Mouse (Mus musculus) neural tube, embryonic 12.5 days (tissue): ENCODE data around the gene Nrxn1. TPM values are rescaled to one million over a fixed set of nuclear protein-coding genes. Genes with fewer than 3 reads are reported as not detected.

Source experiments
- ATAC-seq: fragments of 200-750 bp; cut with Nextera tagmentation; 2 replicates; pipeline ENCODE4 v1.8.0; 2017; ENCODE audit warnings: low read depth, mild to moderate bottlenecking, moderate TSS enrichment, moderate library complexity; ENCODE audit not compliant: low FRiP score
- H3K27ac ChIP-seq: fragments of 300-500 bp; sonication (generic); 2 replicates; pipeline ENCODE4 v1.5.1; 2016
- H3K27me3 ChIP-seq: fragments of 300-500 bp; sonication (generic); replicated peaks from 2 replicates; pipeline ENCODE4 v1.6.1; 2016; ENCODE audit warnings: mild to moderate bottlenecking
- H3K36me3 ChIP-seq: fragments of 300-500 bp; sonication (generic); 2 replicates; pipeline ENCODE4 v1.6.1; 2016; ENCODE audit warnings: mild to moderate bottlenecking
- H3K4me1 ChIP-seq: fragments of 300-500 bp; sonication (generic); 2 replicates; pipeline ENCODE4 v1.6.1; 2016
- H3K4me2 ChIP-seq: fragments of 300-500 bp; sonication (generic); replicated peaks from 2 replicates; pipeline ENCODE4 v1.6.1; 2016; ENCODE audit warnings: mild to moderate bottlenecking
- H3K4me3 ChIP-seq: fragments of 300-500 bp; sonication (generic); 2 replicates; pipeline ENCODE4 v1.5.1; 2016
- H3K9ac ChIP-seq: fragments of 300-500 bp; sonication (generic); 2 replicates; pipeline ENCODE4 v1.6.1; 2016; ENCODE audit warnings: mild to moderate bottlenecking
- H3K9me3 ChIP-seq: fragments of 300-500 bp; sonication (generic); 2 replicates; pipeline ENCODE4 v1.6.1; 2016; ENCODE audit warnings: mild to moderate bottlenecking
- WGBS: fragments of 180-500 bp; shearing (Covaris S2); methylation state at CpG from one replicate; pipeline ENCODE4 v1.1.7; 2016; 5-methylcytosine and 5-hydroxymethylcytosine counted together
- microRNA-seq: library from miRNA; unstranded; fragments of <30 nt; microRNA quantifications from one replicate; pipeline ENCODE4, GENCODE M21; 2017
- polyA plus RNA-seq: library from polyadenylated mRNA; unstranded; fragments of >200 nt; fragmentation: Nextera tagmentation; extraction: Ambion mirVana; gene quantifications from 2 replicates; pipeline ENCODE4 v1.2.1, GENCODE M21; 2016

The Nrxn1 gene
- polyA plus RNA-seq, 1 experiment from 2014 or later: 62.1 TPM

DNA sequence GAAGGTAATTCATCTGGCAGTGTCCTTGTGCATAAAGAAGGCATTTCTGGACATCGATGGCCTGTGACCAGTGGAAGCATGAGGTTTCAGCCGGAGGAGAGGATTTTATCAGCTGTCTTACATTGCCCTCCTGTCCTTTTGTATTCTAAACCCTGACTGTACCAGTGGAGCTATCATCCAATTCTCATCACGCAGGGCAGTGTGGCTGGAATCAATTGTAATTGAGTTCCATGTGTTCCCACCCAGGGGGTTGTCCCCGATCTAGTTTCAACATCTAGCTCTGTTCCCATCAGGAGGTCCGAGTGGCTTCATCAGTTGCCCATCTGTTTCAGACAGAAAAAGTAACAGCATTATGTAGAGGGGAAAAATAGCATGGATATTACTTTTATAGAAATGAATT lies 1038.6 kb downstream of the Nrxn1 start:
- H3K4me2 ChIP-seq: no peak overlapping the region

DNA sequence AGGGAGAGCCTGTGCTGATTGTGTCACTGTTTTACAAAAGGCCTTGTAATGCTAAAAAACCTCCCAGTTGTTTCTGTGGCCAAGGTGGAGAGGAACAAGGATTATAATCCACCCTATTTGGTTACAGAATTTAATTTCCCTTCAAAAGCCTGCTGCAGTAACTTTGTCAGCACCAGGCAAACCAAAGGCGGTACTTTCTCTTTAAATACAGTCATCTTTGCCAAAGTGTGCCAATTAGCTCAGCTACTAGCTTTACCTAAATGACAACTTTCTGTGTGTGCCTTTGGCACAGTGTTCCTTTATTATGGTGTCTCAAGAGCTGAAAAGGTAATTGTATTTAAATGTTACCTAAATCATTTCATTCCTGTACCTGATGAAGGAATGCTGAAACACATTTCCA lies 1053.6 kb downstream of the Nrxn1 start:
- WGBS: 66% methylated on average over 1 of the region's 1 CpGs
- no peaks in the 10 kb centered on the region for H3K36me3 ChIP-seq
- H3K4me1 ChIP-seq: no peaks in the 10 kb centered on the region
- no peak overlapping the region for H3K4me3 ChIP-seq
- H3K27me3 ChIP-seq: no peaks in the 10 kb centered on the region
- H3K9me3 ChIP-seq: no peaks in the 10 kb centered on the region
- H3K4me2 ChIP-seq: no peak overlapping the region
- no peak overlapping the region for H3K9ac ChIP-seq
- no peak for ATAC-seq
- H3K27ac ChIP-seq: no peak overlapping the region

More for the DNA sequence above, 1038.6 kb downstream of the Nrxn1 start:
- Histone ChIP-seq H3K27ac (no peak overlapping the region), H3K9ac (no peak overlapping the region), H3K4me1 (peaks cover 1% of the 10 kb centered on the region; the same call in 1 of the 2 replicates), H3K36me3 (no peaks in the 10 kb centered on the region), H3K9me3 (no peaks in the 10 kb centered on the region), H3K4me3 (no peak overlapping the region), H3K27me3 (no peaks in the 10 kb centered on the region)
- ATAC-seq: peak; percentile 56
- 38% methylated on average over 5 of the region's 5 CpGs for WGBS

DNA sequence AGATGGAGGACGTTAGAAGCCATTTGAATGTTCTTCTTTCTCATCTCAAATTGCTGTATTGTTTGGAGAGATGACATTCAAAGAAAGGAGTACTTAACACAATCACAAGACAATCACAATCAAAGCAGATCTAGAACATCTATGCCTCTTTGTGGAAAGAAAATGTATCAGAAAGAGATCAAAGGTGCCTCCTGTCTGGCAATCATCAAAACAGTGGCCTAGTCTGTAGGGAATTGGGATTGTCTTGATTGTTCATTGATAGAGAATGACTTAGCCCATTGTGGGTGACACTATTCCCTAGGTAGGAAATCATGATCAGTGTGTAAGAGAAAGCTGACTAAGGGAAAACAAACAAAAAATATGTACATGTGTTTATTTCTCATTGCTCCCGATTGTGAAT lies 1060.5 kb downstream of the Nrxn1 start:
- Histone ChIP-seq H3K4me2 (no peak overlapping the region), H3K4me3 (no peak overlapping the region), H3K4me1 (no peaks in the 10 kb centered on the region), H3K27ac (no peak overlapping the region), H3K9me3 (no peaks in the 10 kb centered on the region), H3K36me3 (no peaks in the 10 kb centered on the region), H3K27me3 (no peaks in the 10 kb centered on the region), H3K9ac (no peak overlapping the region)
- ATAC-seq: no peak
- 72% methylated on average over 2 of the region's 2 CpGs for WGBS

DNA sequence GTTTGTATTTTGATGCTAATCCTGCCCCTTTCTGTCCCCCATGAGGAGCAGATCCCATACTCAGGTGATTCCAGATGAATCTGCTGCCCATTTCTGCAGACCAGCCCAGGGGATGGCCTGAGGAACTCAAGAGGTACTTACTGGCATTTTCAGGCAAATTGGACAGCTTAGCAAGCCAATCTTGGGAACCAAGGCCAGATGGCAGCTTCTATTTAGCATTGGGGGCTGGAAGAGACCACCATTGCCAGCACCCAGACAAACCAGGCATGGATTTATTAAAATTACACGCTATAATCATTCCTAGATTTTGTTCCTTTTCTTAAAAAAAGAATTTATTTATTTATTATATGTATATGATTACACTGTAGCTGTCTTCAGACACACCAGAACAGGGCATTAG lies 1076.2 kb downstream of the Nrxn1 start:
- no peak for ATAC-seq
- H3K27ac ChIP-seq: no peak overlapping the region
- H3K9ac ChIP-seq: no peak overlapping the region
- H3K36me3 ChIP-seq: no peaks in the 10 kb centered on the region
- no peak overlapping the region for H3K4me2 ChIP-seq
- H3K27me3 ChIP-seq: no peaks in the 10 kb centered on the region
- no peak overlapping the region for H3K4me3 ChIP-seq
- peaks cover 11% of the 10 kb centered on the region; the same call in 1 of the 2 replicates for H3K9me3 ChIP-seq
- WGBS: 78% methylated on average over 1 of the region's 1 CpGs
- no peaks in the 10 kb centered on the region for H3K4me1 ChIP-seq

DNA sequence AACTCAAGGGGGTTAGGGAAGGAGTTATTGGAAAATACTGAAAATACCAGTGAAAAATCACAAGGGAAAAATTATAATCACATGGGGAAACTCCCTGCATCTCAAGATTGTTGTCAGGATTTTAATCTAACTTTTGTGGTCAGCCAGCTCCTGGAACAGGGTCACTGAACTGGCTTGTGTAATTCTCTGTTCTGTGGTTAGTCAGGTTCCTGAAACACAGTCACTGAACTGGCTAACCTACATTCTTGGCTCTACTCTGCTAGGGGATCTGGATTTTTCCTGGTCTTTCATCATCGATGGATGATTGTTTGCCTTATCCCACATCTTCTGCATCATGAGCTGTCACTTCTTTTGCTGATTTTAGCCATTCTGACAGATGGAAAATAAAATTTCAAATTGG lies 1081.1 kb downstream of the Nrxn1 start:
- Histone ChIP-seq H3K4me3 (no peak overlapping the region), H3K4me1 (no peaks in the 10 kb centered on the region), H3K9me3 (peaks cover 11% of the 10 kb centered on the region; the same call in 1 of the 2 replicates), H3K27me3 (no peaks in the 10 kb centered on the region), H3K36me3 (no peaks in the 10 kb centered on the region), H3K27ac (no peak overlapping the region), H3K9ac (no peak overlapping the region), H3K4me2 (no peak overlapping the region)
- ATAC-seq: no peak
- WGBS: 96% methylated on average over 1 of the region's 1 CpGs

DNA sequence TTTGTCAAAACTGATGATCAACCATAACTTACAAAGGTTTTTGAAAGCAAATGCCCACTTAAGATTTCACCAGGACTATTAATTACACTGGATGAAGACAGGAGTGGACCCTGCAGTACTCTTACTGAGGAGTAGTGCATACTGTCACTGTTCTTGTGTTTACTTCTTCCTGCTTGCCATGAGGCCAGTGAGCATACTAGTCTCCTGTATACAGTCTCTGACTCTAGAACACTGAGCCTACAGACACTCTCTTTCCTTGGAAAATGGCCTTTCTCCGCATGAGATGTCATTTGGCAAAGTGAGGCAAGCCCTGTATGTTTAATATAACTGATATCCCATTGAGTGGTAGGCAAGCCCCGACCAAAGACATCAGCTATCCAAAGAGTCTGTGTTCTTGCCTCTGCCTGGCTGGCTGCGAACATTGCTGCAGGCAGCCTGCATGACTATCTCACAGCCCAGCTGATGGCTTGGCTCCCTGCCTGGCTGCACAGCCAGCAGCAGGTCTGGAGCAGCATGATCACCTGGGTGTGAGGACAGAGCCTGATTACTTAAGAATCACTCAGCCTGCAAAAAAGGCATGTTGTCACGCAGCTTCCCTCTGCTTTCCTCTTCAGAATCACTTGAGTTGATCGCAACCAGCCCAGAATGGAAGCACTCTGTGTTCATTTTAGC lies 1085.3 kb downstream of the Nrxn1 start:
- Histone ChIP-seq H3K27me3 (no peaks in the 10 kb centered on the region), H3K4me1 (no peaks in the 10 kb centered on the region), H3K4me2 (no peak overlapping the region), H3K9me3 (no peaks in the 10 kb centered on the region), H3K27ac (no peak overlapping the region), H3K36me3 (no peaks in the 10 kb centered on the region), H3K9ac (no peak overlapping the region), H3K4me3 (no peak overlapping the region)
- WGBS: 74% methylated on average over 5 of the region's 5 CpGs
- peak; percentile 25; the same call in 1 of the 2 replicates for ATAC-seq

DNA sequence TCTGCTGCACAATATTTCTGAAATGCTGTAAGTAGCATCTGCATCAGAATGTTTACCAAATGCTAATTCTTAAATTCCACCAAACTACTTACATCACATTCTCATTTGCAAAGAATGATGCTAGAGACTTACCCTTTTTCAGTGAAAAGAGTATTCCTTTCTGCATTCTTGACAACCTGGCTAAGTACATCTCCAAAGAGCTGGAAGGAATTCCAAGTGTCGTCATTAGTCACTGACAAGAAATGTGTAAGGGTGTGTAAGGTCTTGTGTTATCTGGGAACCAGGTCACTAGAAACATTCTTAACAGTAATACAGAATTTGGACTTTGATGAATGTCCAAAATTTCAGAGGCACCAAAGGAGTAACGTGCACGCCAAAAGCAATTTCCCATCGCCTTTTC lies 1102.2 kb downstream of the Nrxn1 start:
- Histone ChIP-seq H3K4me3 (no peak overlapping the region), H3K27me3 (no peaks in the 10 kb centered on the region), H3K4me2 (no peak overlapping the region), H3K9me3 (no peaks in the 10 kb centered on the region), H3K9ac (no peak overlapping the region), H3K36me3 (no peaks in the 10 kb centered on the region), H3K27ac (no peak overlapping the region), H3K4me1 (no peaks in the 10 kb centered on the region)
- ATAC-seq: no peak
- WGBS: 79% methylated on average over 4 of the region's 4 CpGs

Small RNAs within 50 kb of the gene (microRNA-seq; reads per million reads assigned to microRNA genes)
- gene Gm24510: not detected
- gene Gm27475: not detected
- gene Gm47307: not detected
